Mouse (Mus musculus) 3134 (cell line): ENCODE data around the gene Vamp9.

Experiments used
- DNase-seq: peaks from one replicate; pipeline ENCODE4 v3.0.0-alpha.2; 2011; ENCODE audit warnings: low spot score; ENCODE audit not compliant: insufficient read length; ENCODE audit errors: extremely low read depth

The Vamp9 gene

DNA sequence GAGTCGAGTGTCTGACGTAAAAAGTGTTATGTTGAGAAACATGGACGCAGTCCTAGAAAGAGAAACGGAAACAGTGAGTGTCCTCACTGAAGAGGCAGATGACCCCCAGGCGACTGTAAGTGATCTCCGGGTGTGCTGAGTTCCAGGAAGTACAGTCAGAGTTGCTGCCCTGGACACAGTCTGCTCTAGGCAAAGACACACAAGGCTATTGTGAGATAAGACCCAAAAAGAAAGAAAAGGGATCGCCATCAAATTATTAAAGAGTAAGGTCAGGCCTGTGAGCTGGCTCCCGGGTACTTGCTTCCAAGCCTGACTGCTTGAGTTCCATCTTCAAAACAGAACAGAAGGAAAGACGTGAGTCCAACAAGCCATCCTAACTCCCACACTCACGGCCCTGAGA is 35.2 kb downstream of the Vamp9 start:
- no peak for DNase-seq

DNA sequence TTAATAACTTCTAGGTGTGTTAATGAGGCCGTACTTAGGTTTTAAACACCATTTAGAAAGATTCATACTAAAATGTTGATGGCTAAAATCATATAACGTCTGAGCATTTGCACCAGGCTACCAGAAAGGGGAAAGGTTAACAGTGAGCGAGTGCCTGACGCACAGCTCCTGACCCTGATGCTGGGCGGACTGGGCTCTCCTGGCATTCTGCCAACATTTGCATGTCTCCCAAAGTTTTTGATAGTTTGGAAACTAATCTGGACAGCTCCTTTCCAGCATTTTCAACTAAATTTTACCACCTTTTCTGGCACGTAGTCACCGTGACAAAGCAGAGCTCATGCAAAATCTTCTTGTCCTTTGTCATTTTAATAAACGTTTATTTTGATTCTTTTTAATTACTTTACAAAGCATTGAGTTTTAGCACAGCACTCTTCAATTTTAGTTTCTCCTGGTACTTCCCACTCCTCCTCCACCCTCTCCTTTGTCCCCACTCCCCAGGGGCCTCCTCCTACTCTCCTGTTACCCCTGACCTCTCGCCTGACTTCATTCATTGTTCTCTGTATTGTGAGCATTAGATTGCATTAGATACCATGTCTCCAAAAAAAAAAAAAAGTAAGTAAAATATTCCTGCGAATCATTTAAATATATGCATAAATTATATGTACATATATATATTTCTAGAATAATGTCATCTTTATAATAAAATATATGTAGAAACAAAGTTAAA is 35.9 kb downstream of the Vamp9 start:
- DNase-seq, result no peak

DNA sequence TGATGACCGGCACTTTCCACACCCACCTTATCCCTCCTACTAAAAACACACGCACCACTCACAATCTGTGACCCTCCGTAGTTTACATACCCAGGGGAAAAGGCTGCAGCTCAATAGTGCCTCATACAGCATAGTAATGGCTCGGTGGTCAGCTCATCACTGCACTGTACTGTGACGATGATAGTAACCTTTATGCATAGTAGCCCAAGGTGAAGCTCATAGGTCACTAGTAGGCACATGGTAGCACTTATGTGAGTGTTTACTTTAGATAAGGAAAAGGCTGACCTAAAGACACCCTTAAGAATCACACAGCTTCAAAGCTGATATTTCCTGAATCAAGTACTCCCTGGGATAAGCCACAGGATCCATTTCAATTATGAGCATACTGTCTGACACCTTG is 46.5 kb downstream of the Vamp9 start:
- no peak for DNase-seq

DNA sequence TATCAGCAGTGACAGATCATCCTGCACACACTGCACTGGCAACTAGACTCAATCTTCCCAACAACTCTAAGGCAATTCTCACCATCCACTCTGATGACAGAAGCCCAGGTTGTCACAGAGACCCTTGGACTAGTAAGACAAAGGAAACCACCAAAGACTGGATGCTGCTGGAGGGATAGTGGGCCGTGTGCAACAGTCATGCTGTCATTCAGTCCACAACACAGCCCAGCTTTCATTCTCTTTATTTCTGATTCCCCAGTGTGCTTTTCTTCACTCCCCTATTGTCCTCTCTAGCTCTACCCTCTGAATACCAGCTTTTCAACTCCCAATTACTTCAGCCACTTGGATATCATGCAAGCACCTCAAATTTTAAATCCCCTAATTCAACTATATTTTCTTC is 47.8 kb downstream of the Vamp9 start:
- DNase-seq, result no peak

- no peak for DNase-seq
Observed at GRCm38 (mm10) chr5:99958666-99959065, 52.6 kb downstream of the Vamp9 start.

DNA sequence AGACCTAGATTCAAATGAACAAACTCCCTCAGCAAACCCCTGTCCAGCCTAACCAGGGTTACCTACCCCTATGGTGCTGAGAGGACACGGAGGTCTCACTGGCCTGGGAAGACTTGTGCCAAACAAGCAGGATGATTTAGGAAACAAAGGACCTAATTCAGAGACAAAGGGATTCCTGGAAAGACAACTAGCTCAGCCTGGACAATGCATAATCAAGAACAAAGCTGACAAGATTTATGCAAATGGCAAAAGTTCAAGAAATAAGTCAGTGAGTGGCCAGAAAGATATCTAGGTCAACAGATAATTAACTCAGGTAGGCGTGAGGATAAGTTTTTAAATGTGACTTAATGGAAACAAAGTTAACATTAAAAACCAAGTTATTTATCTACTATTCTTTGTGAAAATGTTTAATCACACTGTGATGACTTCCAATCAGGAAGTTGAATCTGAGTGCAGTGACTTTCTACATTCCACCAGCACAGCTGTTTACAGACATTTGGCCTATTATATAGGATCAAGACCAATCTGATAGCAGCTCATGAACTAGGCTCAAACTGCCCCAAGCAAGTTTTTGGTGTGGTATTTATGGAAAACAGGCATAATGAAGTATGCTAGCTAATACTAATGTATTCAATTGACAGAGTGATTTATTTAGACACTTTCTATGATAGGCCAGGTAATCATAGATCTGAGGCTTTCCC is 53.3 kb downstream of the Vamp9 start:
- DNase-seq, result no peak

GRCm38 (mm10) chr5:99959960-99960359 is 53.9 kb downstream of the Vamp9 start:
- DNase-seq, result no peak

GRCm38 (mm10) chr5:99973941-99974340 is 67.9 kb downstream of the Vamp9 start:
- no peak for DNase-seq

GRCm38 (mm10) chr5:99975061-99975460 is 69.0 kb downstream of the Vamp9 start:
- no peak for DNase-seq

DNA sequence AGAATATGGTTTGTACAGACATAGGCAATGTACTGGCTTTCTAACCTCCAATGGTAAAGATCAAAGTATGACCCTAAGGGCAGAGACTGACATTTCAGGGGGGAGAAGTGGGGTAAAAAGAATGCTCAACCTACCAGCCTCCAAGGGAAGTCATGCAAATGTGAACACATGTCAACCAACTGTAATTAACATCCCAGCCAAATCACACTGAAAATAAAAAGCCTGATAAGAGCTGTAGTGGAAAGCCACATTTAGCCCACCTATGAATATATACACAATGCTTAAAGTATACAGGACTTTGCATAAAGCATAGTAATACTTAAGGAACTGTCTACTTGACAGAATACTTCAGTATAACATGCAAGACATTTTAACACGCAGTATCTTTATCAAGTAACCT is 69.7 kb downstream of the Vamp9 start:
- DNase-seq, result no peak

- DNase-seq, result no peak
Observed at GRCm38 (mm10) chr5:99976334-99976955, 70.4 kb downstream of the Vamp9 start.

GRCm38 (mm10) chr5:99977516-99978301 is 71.7 kb downstream of the Vamp9 start:
- peak; percentile 84 for DNase-seq

- peak; percentile 96 for DNase-seq
Observed at GRCm38 (mm10) chr5:99978699-99979442, 72.8 kb downstream of the Vamp9 start, which contains the start of the genes Hnrnpd and 4930524J08Rik. TSS of gene Hnrnpd (minus strand) at chr5:99978938. TSS of gene 4930524J08Rik (plus strand) at chr5:99979061.

DNA sequence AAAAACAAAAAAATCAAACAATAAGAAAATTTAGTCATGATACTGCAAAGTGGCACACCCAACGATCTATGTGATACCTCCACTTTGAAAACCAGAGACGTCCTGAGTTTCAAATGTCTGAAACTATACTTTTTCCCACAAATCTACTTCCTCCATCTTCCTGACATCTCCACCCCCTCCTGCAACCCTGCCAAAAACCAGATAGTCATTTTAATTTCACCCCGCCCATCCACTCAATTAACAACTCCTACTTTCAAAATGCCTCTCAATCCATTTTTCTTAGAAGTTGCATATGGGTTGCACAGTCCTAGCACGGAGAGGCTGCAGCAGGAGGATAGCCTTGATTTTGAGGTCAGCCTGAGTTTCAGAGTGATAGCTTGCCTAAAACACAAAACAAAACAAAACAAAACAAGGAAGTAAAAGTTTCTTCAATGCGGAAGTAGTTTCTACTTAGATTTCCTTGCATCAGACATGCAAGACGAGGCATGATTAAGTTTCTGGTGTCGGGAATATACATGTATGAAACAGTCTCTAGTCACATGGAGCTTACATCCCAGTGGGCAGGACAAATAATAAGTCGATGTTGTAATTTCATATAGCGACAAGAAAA is 77.5 kb downstream of the Vamp9 start:
- no peak for DNase-seq

DNA sequence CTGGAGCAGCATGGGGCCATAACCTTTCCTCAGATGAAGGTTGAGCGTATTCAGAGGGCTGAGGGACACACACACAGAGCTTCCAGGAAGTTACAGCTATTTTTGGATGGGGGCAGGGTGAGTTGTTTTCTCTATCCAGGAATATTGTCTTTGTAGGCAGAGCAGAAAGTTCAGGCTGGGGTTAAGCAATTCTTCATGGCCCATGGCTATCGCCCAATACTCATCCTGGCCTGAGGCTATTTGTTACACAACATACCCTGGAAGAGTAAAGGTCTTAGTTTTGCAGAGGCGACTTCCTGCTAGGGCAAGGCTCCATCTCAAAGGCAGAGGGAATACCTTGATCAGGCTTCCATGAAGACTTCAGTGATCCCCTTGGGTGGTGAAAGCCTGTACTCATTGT is 88.1 kb downstream of the Vamp9 start:
- DNase-seq, result no peak

DNA sequence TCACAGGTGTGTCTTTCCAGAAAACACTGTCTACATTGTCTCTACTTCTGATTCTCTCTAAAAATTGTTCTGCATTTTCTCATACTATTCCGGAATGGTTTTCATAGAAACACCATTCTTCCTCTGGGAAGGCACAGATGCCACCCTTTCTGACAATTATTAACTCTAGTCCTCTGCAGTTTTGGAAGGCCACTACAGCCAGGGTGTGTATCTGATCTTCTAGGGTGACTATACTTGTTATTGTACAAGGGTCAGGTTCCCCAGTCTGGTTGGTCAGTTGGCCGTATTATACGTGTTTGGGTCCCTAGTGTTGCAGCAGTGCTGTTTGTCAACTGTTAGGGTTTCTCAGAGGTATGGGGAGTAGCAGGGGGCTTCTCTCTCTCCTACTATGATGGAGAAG is 88.6 kb downstream of the Vamp9 start:
- no peak for DNase-seq

DNA sequence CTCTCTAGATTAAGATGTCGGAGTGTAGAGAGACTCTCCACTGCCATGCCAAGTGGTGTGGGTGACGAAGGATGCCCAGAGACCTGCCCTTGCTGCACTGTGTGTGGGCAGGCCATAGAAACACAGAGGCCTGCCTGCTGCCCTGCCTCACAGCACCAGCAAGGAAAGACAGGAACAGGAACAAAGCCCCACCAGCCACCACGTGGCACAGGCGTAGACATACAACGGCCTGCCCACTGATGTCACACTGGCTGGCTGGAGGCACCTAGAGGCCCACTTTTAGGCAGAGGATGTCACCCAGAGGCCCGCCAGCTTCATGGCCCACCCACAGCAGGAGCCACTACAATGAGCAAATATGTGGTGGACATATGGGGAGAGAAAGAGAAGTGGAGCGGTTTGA is 94.0 kb downstream of the Vamp9 start:
- no peak for DNase-seq

- no peak for DNase-seq
Observed at GRCm38 (mm10) chr5:100000500-100000899, 94.4 kb downstream of the Vamp9 start.
